Mouse (Mus musculus): ENCODE data around the gene Cyp4f15.
"Not testable (repeated sequence)": the region's sequence is repeated elsewhere in the genome, so short reads cannot be mapped to it uniquely, and the experiment has no call there.

Gene Cyp4f15

GRCm38 (mm10) chr17:32685048-32685750, at the start of gene Cyp4f15:
Gene Cyp4f15 (plus strand): TSS chr17:32685627.
- peak; percentile 75 for DNase-seq (ENCODE audit: low spot score)

GRCm38 (mm10) chr17:32636341-32636740, 49.1 kb upstream of the Cyp4f15 start:
- DNase-seq (ENCODE audit: low spot score): no peak

- DNase-seq (ENCODE audit: low spot score): no peak
Observed at GRCm38 (mm10) chr17:32637151-32637550, 48.3 kb upstream of the Cyp4f15 start.

- no peak for DNase-seq (ENCODE audit: low spot score)
Observed at GRCm38 (mm10) chr17:32646631-32647030, 38.8 kb upstream of the Cyp4f15 start.

- no peak for DNase-seq (ENCODE audit: low spot score)
Observed at GRCm38 (mm10) chr17:32653860-32654259, 31.6 kb upstream of the Cyp4f15 start.

- DNase-seq (ENCODE audit: low spot score): no peak
Observed at GRCm38 (mm10) chr17:32657041-32657440, 28.4 kb upstream of the Cyp4f15 start.

- no peak for DNase-seq (ENCODE audit: low spot score)
Observed at GRCm38 (mm10) chr17:32658246-32658645, 27.2 kb upstream of the Cyp4f15 start.

GRCm38 (mm10) chr17:32658712-32659111, 26.7 kb upstream of the Cyp4f15 start, which contains the start of gene Cyp4f40:
Gene Cyp4f40 (plus strand): TSS chr17:32658900.
- peak; percentile 64 for DNase-seq (ENCODE audit: low spot score)

- no peak for DNase-seq (ENCODE audit: low spot score)
Observed at GRCm38 (mm10) chr17:32673976-32674375, 11.5 kb upstream of the Cyp4f15 start.

GRCm38 (mm10) chr17:32676040-32676635, 9.3 kb upstream of the Cyp4f15 start:
- no peak for DNase-seq (ENCODE audit: low spot score)

- peak; percentile 71 for DNase-seq (ENCODE audit: low spot score)
Observed at GRCm38 (mm10) chr17:32680404-32680803, 5.0 kb upstream of the Cyp4f15 start.

- DNase-seq (ENCODE audit: low spot score): no peak
Observed at GRCm38 (mm10) chr17:32686722-32687121, 1.3 kb downstream of the Cyp4f15 start.

- no peak for DNase-seq (ENCODE audit: low spot score)
Observed at GRCm38 (mm10) chr17:32690959-32691358, 5.5 kb downstream of the Cyp4f15 start.

GRCm38 (mm10) chr17:32702826-32703225, 17.4 kb downstream of the Cyp4f15 start:
- DNase-seq (ENCODE audit: low spot score): peak; percentile 51

GRCm38 (mm10) chr17:32710541-32710940, 25.1 kb downstream of the Cyp4f15 start:
- not testable (repeated sequence) for DNase-seq (ENCODE audit: low spot score)

GRCm38 (mm10) chr17:32722151-32722550, 36.7 kb downstream of the Cyp4f15 start:
- DNase-seq (ENCODE audit: low spot score): not testable (repeated sequence)

- DNase-seq (ENCODE audit: low spot score): no peak
Observed at GRCm38 (mm10) chr17:32722771-32723170, 37.3 kb downstream of the Cyp4f15 start.

- not testable (repeated sequence) for DNase-seq (ENCODE audit: low spot score)
Observed at GRCm38 (mm10) chr17:32726360-32726759, 40.9 kb downstream of the Cyp4f15 start.

GRCm38 (mm10) chr17:32729029-32729428, 43.6 kb downstream of the Cyp4f15 start:
- no peak for DNase-seq (ENCODE audit: low spot score)

- no peak for DNase-seq (ENCODE audit: low spot score)
Observed at GRCm38 (mm10) chr17:32738406-32738805, 53.0 kb downstream of the Cyp4f15 start.

GRCm38 (mm10) chr17:32741057-32741456, 55.6 kb downstream of the Cyp4f15 start:
- DNase-seq (ENCODE audit: low spot score): no peak

GRCm38 (mm10) chr17:32750611-32751010, 65.2 kb downstream of the Cyp4f15 start:
- no peak for DNase-seq (ENCODE audit: low spot score)
